Mouse (Mus musculus): ENCODE measurements around the gene Gm20821. TPM values are rescaled to one million over a fixed set of nuclear protein-coding genes. Genes with fewer than 3 reads are reported as not detected.
"Not testable (repeated sequence)": the region's sequence is repeated elsewhere in the genome, so short reads cannot be mapped to it uniquely, and the experiment has no call there.

Gene Gm20821
- not detected for polyA plus RNA-seq (2021)

DNA sequence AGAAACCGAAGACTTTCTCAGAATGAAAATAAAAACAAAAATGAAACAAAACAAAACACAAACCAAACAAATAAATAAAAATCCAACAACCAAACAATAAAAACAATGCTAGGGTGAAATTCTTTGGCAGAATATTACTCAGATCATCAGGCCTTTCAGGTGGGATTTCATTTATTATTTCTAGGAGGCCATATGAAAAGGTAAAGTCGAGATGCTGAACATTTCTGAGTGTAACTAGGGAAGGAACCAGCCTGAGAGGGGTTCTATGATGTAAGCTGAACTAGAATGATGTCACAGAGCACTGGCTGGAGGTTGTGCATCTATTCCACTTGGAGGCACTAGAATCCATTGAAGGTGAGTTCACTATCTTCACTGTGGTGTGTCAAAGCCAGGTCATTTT, at the start of gene Gm20821:
Gene Gm20821, plus strand, starts transcription at position 301 of the 400 bp plus-strand sequence.
- ATAC-seq; H3K27me3 ChIP-seq; in situ Hi-C loops (cut with MboI; ENCODE audit: low pct_unique_long_range_greater_than_20kb); POLR2A ChIA-PET; DNase-seq (ENCODE audit: low read depth, low spot score); CTCF ChIA-PET: not testable (repeated sequence)
